Mouse (Mus musculus): Measurements from ENCODE around the gene Ero1l.

The Ero1l gene

DNA sequence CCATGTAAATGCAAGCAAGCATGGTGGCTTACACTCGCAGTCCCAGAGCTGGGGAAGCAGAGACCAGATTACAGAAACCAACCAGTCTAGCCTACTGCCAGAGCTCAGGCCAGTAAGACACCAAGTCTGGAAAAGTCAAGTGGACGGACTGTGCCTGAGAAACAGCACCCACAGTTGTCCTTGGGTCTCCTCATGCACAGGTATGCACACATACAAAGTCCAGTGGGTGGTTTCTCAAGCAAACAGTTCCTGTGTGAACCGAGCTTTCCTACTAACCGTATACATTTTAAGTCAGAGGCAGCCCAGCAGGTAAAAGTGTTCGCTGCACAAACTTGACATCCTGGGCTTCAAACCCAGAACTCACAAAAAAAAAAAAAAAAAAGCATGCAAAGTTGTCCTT, 12.7 kb downstream of the Ero1l start:
- DNase-seq (ENCODE audit: low spot score in 2 of 2), result no peak

DNA sequence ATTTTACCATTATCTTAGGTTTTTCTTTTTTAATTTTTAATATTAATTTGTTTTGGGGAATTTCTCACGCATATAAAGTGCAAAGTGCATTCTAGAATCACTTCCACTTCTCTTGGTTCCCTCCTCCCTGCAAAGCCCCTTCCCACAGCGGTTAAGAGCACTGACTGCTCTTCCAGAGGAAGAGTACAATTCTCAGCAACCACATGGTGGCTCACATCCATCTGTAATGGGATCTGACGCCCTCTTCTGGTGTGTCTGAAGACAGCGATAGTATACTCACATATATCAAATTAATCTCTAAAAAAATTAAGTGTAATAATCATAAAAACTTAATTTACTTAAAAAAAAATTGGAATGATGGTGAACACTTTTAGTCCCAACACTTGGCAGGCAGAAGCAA, 14.2 kb downstream of the Ero1l start:
- DNase-seq (ENCODE audit: low spot score in 2 of 2), result no peak

DNA sequence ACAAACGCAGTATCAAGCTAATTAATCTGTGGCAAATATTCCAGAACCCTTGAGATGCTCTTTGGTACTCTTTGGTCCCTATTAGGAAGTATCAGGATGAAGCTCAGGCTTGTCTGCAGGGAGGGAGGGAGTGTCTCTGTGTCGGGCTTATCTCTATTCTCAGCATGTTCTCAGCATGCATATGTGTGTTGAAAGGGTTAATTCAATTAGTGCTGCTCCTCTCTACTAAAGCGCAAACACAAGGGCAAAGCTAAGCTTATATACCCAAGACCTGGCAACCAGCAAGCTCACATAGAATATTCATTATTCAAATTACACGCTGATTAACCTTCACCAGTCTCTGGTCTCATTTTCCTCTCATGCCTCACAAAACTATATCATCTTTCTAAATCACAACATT, 14.6 kb downstream of the Ero1l start:
- no peak for DNase-seq (ENCODE audit: low spot score in 2 of 2)

DNA sequence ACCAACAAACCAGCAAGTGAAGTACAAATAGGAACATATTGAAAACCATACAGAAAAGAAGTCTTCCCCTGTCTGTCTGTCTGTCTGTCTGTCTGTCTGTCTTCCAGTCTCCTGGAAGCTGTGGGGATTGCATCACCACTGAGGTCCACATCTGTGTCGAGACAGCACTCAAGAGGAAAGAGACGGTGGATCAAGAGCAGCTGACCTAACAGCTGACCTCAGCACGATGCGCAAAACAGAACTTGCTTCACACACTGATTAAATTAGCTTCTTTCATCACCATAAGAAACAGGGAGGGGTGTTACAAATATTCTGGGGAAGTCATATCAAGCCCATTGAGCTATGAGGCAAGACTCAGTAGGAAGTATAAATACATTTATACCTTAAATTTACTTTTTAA, 27.0 kb downstream of the Ero1l start:
- DNase-seq (ENCODE audit: low spot score in 2 of 2), result no peak

DNA sequence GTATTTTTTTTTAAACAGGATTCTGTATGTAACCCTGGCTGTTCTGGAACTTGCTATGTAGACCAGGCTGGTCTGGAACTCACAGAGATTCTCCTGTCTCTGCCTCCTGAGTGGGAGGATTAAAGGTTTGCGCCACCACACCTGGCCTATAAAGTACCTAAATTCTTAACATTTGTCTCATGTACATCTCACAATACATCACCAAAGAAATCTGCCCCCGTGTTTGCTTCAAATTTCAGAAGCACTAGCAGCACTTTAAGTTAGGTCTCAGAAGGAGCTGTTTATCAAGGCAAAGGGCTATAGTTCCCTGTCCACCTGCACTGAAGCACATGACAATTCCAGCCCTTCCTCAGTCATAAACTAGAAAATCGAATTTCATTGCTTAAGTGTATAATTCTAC, 36.5 kb downstream of the Ero1l start:
- DNase-seq (ENCODE audit: low spot score in 2 of 2), result no peak

DNA sequence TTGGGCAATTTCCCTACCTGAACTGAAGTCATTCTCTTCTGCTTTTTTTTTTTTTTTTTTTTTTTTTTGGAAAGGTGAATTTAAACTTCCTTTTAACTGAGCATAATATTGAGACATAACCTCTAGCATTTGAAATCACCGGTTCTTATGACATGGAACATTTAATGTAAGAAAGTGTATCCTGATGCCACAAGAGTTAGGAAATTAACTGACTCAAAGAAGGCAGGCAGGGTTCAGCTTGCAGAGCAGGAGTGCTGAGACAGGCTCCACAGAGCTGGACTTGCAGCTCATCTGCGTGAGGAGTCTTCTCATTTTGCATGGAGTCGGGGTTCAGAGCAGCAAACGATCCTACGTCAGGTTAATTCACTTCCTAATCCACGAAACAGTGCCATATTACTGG, 42.8 kb downstream of the Ero1l start:
- no peak for DNase-seq (ENCODE audit: low spot score in 2 of 2)

DNA sequence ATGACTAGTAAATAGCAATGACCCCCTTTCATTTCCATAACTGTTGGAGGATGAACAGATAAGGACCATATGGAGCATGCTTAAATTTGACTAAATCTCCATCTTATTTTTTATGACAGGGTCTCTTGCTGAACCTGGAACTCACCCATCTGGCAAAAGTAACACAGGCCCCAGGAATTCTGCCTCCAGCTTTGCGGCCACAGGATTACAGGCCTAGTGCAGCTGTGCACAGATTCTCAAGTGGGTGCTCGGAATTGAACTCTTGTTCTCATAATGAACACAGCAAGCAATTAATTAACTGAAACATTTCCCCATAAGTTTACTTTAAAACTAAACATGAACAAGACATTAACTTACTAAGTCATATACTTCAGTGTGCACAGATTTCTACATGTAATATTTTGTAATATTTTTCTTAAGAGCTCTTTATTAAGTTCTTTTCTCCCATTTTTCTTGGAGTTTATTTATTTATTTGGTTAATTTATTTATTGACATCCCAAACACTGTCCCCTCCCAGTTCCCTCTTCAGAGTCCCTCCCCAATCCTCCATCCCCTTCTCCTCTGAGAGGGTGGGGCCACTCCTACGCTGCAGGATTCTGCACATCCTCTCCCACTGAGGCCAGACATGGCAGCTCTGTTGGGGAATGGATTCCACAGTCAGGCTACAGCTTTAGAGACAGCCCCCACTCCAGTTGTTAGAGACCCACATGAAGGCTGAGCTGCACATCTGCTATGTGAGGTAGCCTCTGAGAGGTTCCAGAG, 54.6 kb downstream of the Ero1l start:
- DNase-seq (ENCODE audit: low spot score in 2 of 2), result no peak

DNA sequence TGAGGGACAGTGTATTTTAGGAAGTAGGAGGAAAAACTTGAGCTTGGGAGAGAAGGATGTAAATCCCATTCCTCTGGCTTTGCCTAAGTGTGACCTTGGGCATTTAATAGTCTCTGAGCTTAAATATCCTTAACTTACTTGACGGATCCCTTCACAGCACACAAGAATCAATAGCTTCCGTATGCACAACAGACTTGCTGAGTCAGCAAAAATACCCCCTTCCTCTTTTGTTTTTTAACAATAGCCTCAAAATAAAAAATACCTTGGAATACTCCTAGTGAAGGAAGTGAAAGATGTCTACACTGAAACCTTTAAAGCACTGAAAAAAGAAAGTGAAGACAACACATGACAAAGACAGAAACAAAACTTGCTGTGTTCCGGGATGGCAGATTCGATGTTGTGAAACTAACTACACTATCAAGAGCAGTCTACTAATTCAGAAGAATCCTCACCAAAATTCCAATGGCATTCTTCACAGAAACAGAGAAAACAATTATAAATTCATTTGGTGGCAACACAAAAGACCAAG, 67.0 kb downstream of the Ero1l start:
- no peak for DNase-seq (ENCODE audit: low spot score in 2 of 2)

DNA sequence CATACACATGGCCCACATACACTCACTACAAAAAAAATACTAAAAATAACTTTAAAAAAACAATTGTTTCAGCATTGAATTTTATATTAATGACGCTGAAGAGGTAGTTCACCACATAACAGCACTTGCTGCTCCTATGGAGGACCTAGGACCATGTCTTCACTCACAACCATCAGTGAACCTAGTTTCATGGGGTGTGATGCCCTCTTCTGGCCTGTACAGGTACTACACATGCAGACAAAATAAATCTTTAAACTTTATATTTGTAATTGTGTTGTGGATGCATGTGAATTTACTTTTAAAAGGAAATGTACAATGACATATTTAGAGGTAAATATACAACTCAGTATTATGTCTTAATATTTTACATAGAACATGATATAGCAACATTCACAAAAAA, 77.0 kb downstream of the Ero1l start:
- DNase-seq (ENCODE audit: low spot score in 2 of 2), result no peak

DNA sequence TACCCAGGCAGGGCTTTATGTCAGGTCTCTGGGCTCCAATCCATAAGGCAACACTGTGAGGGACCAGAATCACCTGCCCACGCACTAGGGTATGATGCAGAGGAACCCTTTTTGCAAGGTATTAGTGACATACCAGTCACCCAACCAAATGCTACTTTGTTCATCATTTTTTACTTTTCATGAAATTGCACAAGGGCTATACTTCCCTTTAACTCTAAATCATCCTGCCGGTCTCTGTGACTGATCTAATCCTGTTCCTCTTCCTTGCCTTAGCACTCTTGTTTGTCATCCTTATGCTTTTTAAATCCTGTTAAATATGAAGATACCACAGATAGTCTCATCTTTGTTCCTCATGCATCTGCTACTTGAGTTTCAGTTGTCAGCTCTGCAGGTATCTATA, 79.5 kb downstream of the Ero1l start:
- no peak for DNase-seq (ENCODE audit: low spot score in 2 of 2)
